Mouse (Mus musculus): ENCODE results near the gene 9930021J03Rik. TPM values are rescaled to one million over a fixed set of nuclear protein-coding genes. Genes with fewer than 3 reads are reported as not detected.

The 9930021J03Rik gene
- polyA plus RNA-seq, 1 experiment from 2014 or later = 4.0 TPM

- no peak overlapping the region for H3K4me3 ChIP-seq
- peaks cover 13% of the 10 kb centered on the region for H3K36me3 ChIP-seq (replicated peaks)
- H3K27me3 ChIP-seq (replicated peaks; ENCODE audit: low read depth, poor library complexity, severe bottlenecking) = no peaks in the 10 kb centered on the region
- H3K9me3 ChIP-seq = no peaks in the 10 kb centered on the region
- no peak for DNase-seq (ENCODE audit: low spot score)
- no peaks in the 10 kb centered on the region for H3K4me1 ChIP-seq
- H3K27ac ChIP-seq (replicated peaks) = no peak overlapping the region
Measured at GRCm38 (mm10) chr19:29787997-29788396, 17.8 kb downstream of the 9930021J03Rik start.

DNA sequence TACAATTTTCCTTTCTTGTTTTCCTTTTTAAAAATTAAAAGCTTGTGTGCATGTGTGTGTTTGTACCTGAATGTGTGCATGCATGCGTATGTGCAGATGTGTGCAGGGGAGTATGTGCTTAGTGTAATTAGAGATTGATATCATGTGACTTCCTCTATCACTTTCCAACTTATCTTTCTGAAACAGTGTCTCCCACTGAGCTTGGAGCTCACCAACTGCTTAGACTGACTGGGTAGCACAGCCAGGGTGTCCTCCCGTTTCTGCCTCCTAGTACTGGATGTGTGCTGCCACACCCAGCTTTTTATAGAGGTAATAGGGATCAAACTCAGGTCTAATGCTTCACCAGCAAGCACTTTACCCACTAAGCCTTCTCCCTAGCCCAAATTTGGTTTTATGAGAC lies 22.9 kb downstream of the 9930021J03Rik start:
- WGBS = 89% methylated on average over 2 of the region's 2 CpGs
- H3K27ac ChIP-seq (replicated peaks) = no peak overlapping the region
- peaks cover 18% of the 10 kb centered on the region for H3K36me3 ChIP-seq (replicated peaks)
- H3K4me3 ChIP-seq = no peak overlapping the region
- no peaks in the 10 kb centered on the region for H3K27me3 ChIP-seq (replicated peaks; ENCODE audit: low read depth, poor library complexity, severe bottlenecking)
- H3K9me3 ChIP-seq = no peaks in the 10 kb centered on the region
- H3K4me1 ChIP-seq = no peaks in the 10 kb centered on the region
- no peak for DNase-seq (ENCODE audit: low spot score)

GRCm38 (mm10) chr19:29753939-29754338 lies 51.9 kb downstream of the 9930021J03Rik start:
- Histone ChIP-seq H3K9me3 (no peaks in the 10 kb centered on the region), H3K36me3 (replicated peaks) (peaks cover 8% of the 10 kb centered on the region; the same call in 1 of the 2 replicates), H3K27ac (replicated peaks) (no peak overlapping the region), H3K4me1 (no peaks in the 10 kb centered on the region), H3K27me3 (replicated peaks; ENCODE audit: low read depth, poor library complexity, severe bottlenecking) (no peaks in the 10 kb centered on the region), H3K4me3 (no peak overlapping the region)
- no peak for DNase-seq (ENCODE audit: low spot score)
- 85% methylated on average over 2 of the region's 2 CpGs for WGBS

- Histone ChIP-seq H3K4me3 (no peak overlapping the region), H3K27me3 (replicated peaks; ENCODE audit: low read depth, poor library complexity, severe bottlenecking) (no peaks in the 10 kb centered on the region), H3K27ac (replicated peaks) (no peak overlapping the region), H3K36me3 (replicated peaks) (peaks cover 17% of the 10 kb centered on the region; the same call in 1 of the 2 replicates), H3K4me1 (no peaks in the 10 kb centered on the region), H3K9me3 (no peaks in the 10 kb centered on the region)
- no peak for DNase-seq (ENCODE audit: low spot score)
- 94% methylated on average over 3 of the region's 3 CpGs for WGBS
Measured at GRCm38 (mm10) chr19:29750994-29751393, 54.8 kb downstream of the 9930021J03Rik start.

DNA sequence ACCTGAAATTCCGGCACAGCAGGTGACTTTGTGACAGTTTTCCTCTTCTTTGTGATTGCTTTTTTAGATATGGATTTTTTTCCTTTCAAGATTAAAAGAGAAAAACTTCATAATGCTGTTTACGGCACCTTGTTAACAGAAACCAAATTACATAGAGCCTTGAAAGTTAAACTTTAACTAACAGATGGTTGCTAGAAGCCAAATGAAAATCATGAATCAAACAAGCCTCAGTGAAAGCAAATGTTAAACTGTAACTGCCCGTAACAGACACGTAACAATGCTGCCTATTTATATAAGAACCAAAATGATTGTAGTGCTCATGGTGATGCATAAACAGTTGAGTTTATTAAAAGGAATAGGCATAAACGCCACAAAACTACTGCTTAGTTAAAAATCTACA lies 62.3 kb downstream of the 9930021J03Rik start:
- Histone ChIP-seq H3K4me3 (no peak overlapping the region), H3K27ac (replicated peaks) (no peak overlapping the region), H3K36me3 (replicated peaks) (peaks cover 7% of the 10 kb centered on the region; the same call in 1 of the 2 replicates), H3K9me3 (no peaks in the 10 kb centered on the region), H3K27me3 (replicated peaks; ENCODE audit: low read depth, poor library complexity, severe bottlenecking) (no peaks in the 10 kb centered on the region), H3K4me1 (no peaks in the 10 kb centered on the region)
- WGBS = 92% methylated on average over 5 of the region's 5 CpGs
- no peak for DNase-seq (ENCODE audit: low spot score)

- WGBS = 90% methylated on average over 1 of the region's 1 CpGs
- no peaks in the 10 kb centered on the region for H3K27me3 ChIP-seq (replicated peaks; ENCODE audit: low read depth, poor library complexity, severe bottlenecking)
- DNase-seq (ENCODE audit: low spot score) = no peak
Measured at GRCm38 (mm10) chr19:29740661-29741060, 65.1 kb downstream of the 9930021J03Rik start.

DNA sequence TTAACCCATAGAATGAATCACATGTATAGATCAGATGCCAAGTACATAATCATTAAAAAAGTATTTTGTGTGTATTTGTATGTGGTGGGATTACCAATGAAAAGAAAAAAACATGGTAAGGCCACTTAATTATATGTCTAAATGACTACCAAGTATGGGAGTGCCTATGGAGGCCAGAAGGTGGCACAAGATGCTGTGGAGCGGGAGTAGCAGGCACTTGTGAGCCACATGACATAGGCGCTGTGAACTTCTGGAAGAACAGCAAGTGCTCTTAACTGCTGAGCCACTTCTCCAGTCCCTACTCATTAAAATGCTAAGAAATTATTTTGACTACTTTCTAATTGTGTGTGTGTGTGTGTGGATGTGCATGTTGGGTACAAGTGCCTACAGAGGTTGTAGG lies 66.2 kb downstream of the 9930021J03Rik start:
- Histone ChIP-seq H3K4me1 (no peaks in the 10 kb centered on the region), H3K4me3 (no peak overlapping the region), H3K27ac (replicated peaks) (no peak overlapping the region), H3K36me3 (replicated peaks) (no peaks in the 10 kb centered on the region), H3K9me3 (no peaks in the 10 kb centered on the region), H3K27me3 (replicated peaks; ENCODE audit: low read depth, poor library complexity, severe bottlenecking) (no peaks in the 10 kb centered on the region)
- 81% methylated on average over 2 of the region's 2 CpGs for WGBS
- no peak for DNase-seq (ENCODE audit: low spot score)

More at GRCm38 (mm10) chr19:29740661-29741060, 65.1 kb downstream of the 9930021J03Rik start:
- Histone ChIP-seq H3K4me3 (no peak overlapping the region), H3K4me1 (no peaks in the 10 kb centered on the region), H3K36me3 (replicated peaks) (no peaks in the 10 kb centered on the region), H3K9me3 (no peaks in the 10 kb centered on the region), H3K27ac (replicated peaks) (no peak overlapping the region)

- DNase-seq (ENCODE audit: low spot score) = no peak
- Histone ChIP-seq H3K27me3 (replicated peaks; ENCODE audit: low read depth, poor library complexity, severe bottlenecking) (no peaks in the 10 kb centered on the region), H3K4me1 (no peaks in the 10 kb centered on the region), H3K27ac (replicated peaks) (no peak overlapping the region), H3K9me3 (no peaks in the 10 kb centered on the region), H3K36me3 (replicated peaks) (no peaks in the 10 kb centered on the region), H3K4me3 (no peak overlapping the region)
- 88% methylated on average over 3 of the region's 3 CpGs for WGBS
Measured at GRCm38 (mm10) chr19:29735421-29735820, 70.4 kb downstream of the 9930021J03Rik start.

- no peaks in the 10 kb centered on the region for H3K9me3 ChIP-seq
- H3K4me3 ChIP-seq = no peak overlapping the region
- peaks cover 48% of the 10 kb centered on the region for H3K36me3 ChIP-seq (replicated peaks)
- no peak for DNase-seq (ENCODE audit: low spot score)
- H3K4me1 ChIP-seq = no peaks in the 10 kb centered on the region
- no peak overlapping the region for H3K27ac ChIP-seq (replicated peaks)
- no peaks in the 10 kb centered on the region for H3K27me3 ChIP-seq (replicated peaks; ENCODE audit: low read depth, poor library complexity, severe bottlenecking)
- 95% methylated on average over 3 of the region's 3 CpGs for WGBS
Measured at GRCm38 (mm10) chr19:29718476-29718875, 87.3 kb downstream of the 9930021J03Rik start.

- no peaks in the 10 kb centered on the region for H3K27me3 ChIP-seq (replicated peaks; ENCODE audit: low read depth, poor library complexity, severe bottlenecking)
- no peak for DNase-seq (ENCODE audit: low spot score)
- WGBS = 93% methylated on average over 3 of the region's 3 CpGs
- H3K4me3 ChIP-seq = no peak overlapping the region
- peaks cover 48% of the 10 kb centered on the region for H3K36me3 ChIP-seq (replicated peaks)
- no peaks in the 10 kb centered on the region for H3K9me3 ChIP-seq
- H3K4me1 ChIP-seq = no peaks in the 10 kb centered on the region
- no peak overlapping the region for H3K27ac ChIP-seq (replicated peaks)
Measured at GRCm38 (mm10) chr19:29717854-29718253, 87.9 kb downstream of the 9930021J03Rik start.

DNA sequence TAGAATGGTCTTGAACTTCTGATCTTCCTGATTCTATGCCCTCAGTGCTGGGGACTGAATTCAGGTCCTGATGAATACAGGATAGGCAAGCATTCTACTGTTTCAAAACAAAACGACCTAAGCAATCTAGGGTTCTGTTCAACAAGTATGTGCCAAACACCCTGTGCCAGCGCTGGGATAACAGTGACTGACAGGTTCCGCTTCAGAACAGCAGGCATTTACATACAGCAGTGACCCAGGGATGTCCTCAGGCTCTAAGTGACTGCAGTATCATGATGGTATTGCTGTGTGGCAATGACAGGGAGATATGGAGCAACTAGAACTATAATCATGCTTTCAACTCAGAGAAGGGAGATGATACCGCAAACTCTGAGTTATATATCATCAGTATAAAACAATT lies 92.3 kb downstream of the 9930021J03Rik start:
- Histone ChIP-seq H3K4me3 (no peak overlapping the region), H3K36me3 (replicated peaks) (peaks cover 29% of the 10 kb centered on the region), H3K4me1 (no peaks in the 10 kb centered on the region), H3K9me3 (no peaks in the 10 kb centered on the region), H3K27me3 (replicated peaks; ENCODE audit: low read depth, poor library complexity, severe bottlenecking) (no peaks in the 10 kb centered on the region), H3K27ac (replicated peaks) (no peak overlapping the region)
- DNase-seq (ENCODE audit: low spot score) = no peak
- WGBS = 86% methylated on average over 4 of the region's 4 CpGs

GRCm38 (mm10) chr19:29709461-29709860 lies 96.3 kb downstream of the 9930021J03Rik start:
- Histone ChIP-seq H3K27ac (replicated peaks) (no peak overlapping the region), H3K4me1 (no peaks in the 10 kb centered on the region), H3K9me3 (no peaks in the 10 kb centered on the region), H3K4me3 (no peak overlapping the region), H3K27me3 (replicated peaks; ENCODE audit: low read depth, poor library complexity, severe bottlenecking) (no peaks in the 10 kb centered on the region), H3K36me3 (replicated peaks) (no peaks in the 10 kb centered on the region)
- DNase-seq (ENCODE audit: low spot score) = no peak
- WGBS = 75% methylated on average over 3 of the region's 3 CpGs

DNA sequence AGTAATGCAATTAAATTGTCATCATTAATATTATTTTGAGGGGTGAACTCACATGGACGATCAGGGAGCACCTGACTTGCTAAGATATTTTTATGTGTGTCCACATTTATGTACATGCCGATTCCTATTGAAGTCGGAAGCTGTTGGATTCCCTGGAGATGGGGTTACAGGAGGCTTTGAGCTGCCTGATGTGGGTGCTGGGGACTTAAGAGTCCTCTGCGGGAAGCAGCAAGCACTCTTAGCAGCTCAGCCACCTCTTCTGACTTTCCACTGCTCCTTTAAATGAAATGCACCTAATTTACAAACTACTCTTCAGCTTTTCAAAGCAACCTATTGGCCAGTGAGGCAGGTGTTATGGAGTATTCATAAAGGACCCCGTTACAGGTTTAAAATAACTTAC lies 97.3 kb downstream of the 9930021J03Rik start:
- DNase-seq (ENCODE audit: low spot score) = no peak
- WGBS = 77% methylated on average over 5 of the region's 5 CpGs

GRCm38 (mm10) chr19:29708003-29708402 lies 97.8 kb downstream of the 9930021J03Rik start:
- H3K9me3 ChIP-seq = no peaks in the 10 kb centered on the region
- no peak overlapping the region for H3K27ac ChIP-seq (replicated peaks)
- WGBS = 67% methylated on average over 14 of the region's 14 CpGs
- peaks cover 8% of the 10 kb centered on the region for H3K4me1 ChIP-seq
- H3K27me3 ChIP-seq (replicated peaks; ENCODE audit: low read depth, poor library complexity, severe bottlenecking) = no peaks in the 10 kb centered on the region
- H3K4me3 ChIP-seq = no peak overlapping the region
- no peak for DNase-seq (ENCODE audit: low spot score)
- no peaks in the 10 kb centered on the region for H3K36me3 ChIP-seq (replicated peaks)

More for the DNA sequence above, 97.3 kb downstream of the 9930021J03Rik start:
- no peaks in the 10 kb centered on the region for H3K27me3 ChIP-seq (replicated peaks; ENCODE audit: low read depth, poor library complexity, severe bottlenecking)
- no peak overlapping the region for H3K27ac ChIP-seq (replicated peaks)
- H3K9me3 ChIP-seq = no peaks in the 10 kb centered on the region
- H3K36me3 ChIP-seq (replicated peaks) = no peaks in the 10 kb centered on the region
- H3K4me1 ChIP-seq = peaks cover 3% of the 10 kb centered on the region; the same call in 1 of the 2 replicates
- no peak overlapping the region for H3K4me3 ChIP-seq
